Mouse (Mus musculus) hindlimb bud, embryonic 11.5 days (tissue): ENCODE data around the gene Fam171a1.
"Not testable (repeated sequence)": the region's sequence is repeated elsewhere in the genome, so short reads cannot be mapped to it uniquely, and the experiment has no call there.

ENCODE experiments used
- DNase-seq: peaks from one replicate; pipeline ENCODE4 v3.0.0-alpha.2; 2012; ENCODE audit warnings: low read depth, low spot score; ENCODE audit errors: extremely low spot score

Gene Fam171a1

GRCm38 (mm10) chr2:3113866-3114265, at the start of gene Fam171a1:
Gene Fam171a1, plus strand, starts transcription at chr2:3114224.
- no peak for DNase-seq

- no peak for DNase-seq
Measured at GRCm38 (mm10) chr2:3069140-3069539, 44.9 kb upstream of the Fam171a1 start.

GRCm38 (mm10) chr2:3088361-3088760, 25.7 kb upstream of the Fam171a1 start:
- DNase-seq, result not testable (repeated sequence)

GRCm38 (mm10) chr2:3089274-3089673, 24.8 kb upstream of the Fam171a1 start:
- DNase-seq, result no peak

GRCm38 (mm10) chr2:3096101-3096500, 17.9 kb upstream of the Fam171a1 start:
- DNase-seq, result no peak

GRCm38 (mm10) chr2:3099971-3100370, 14.1 kb upstream of the Fam171a1 start:
- DNase-seq, result no peak

GRCm38 (mm10) chr2:3101292-3101957, 12.6 kb upstream of the Fam171a1 start:
- DNase-seq, result no peak

- no peak for DNase-seq
Measured at GRCm38 (mm10) chr2:3102360-3102759, 11.7 kb upstream of the Fam171a1 start.

- DNase-seq, result no peak
Measured at GRCm38 (mm10) chr2:3107471-3107870, 6.6 kb upstream of the Fam171a1 start.

GRCm38 (mm10) chr2:3108431-3108830, 5.6 kb upstream of the Fam171a1 start:
- DNase-seq, result no peak

- no peak for DNase-seq
Measured at GRCm38 (mm10) chr2:3108834-3109233, 5.2 kb upstream of the Fam171a1 start.

- no peak for DNase-seq
Measured at GRCm38 (mm10) chr2:3117855-3118202, 3.8 kb downstream of the Fam171a1 start.

- DNase-seq, result no peak
Measured at GRCm38 (mm10) chr2:3118203-3118941, 4.3 kb downstream of the Fam171a1 start.

GRCm38 (mm10) chr2:3118969-3119368, 4.9 kb downstream of the Fam171a1 start:
- DNase-seq, result no peak

GRCm38 (mm10) chr2:3119371-3119935, 5.4 kb downstream of the Fam171a1 start:
- no peak for DNase-seq

GRCm38 (mm10) chr2:3122571-3122970, 8.5 kb downstream of the Fam171a1 start:
- DNase-seq, result no peak

- no peak for DNase-seq
Measured at GRCm38 (mm10) chr2:3127256-3127883, 13.3 kb downstream of the Fam171a1 start.

GRCm38 (mm10) chr2:3128344-3128871, 14.4 kb downstream of the Fam171a1 start:
- no peak for DNase-seq

- no peak for DNase-seq
Measured at GRCm38 (mm10) chr2:3128910-3129309, 14.9 kb downstream of the Fam171a1 start.

GRCm38 (mm10) chr2:3132473-3132872, 18.4 kb downstream of the Fam171a1 start:
- DNase-seq, result no peak

- no peak for DNase-seq
Measured at GRCm38 (mm10) chr2:3134580-3135296, 20.7 kb downstream of the Fam171a1 start.
